Mouse (Mus musculus) intestine, postnatal 0 days (tissue): ENCODE results near the gene Esrrg. TPM values are rescaled to one million over a fixed set of nuclear protein-coding genes. Genes with fewer than 3 reads are reported as not detected.

Experiments
- ATAC-seq: fragments of 200-750 bp; cut with Nextera tagmentation; 2 replicates; pipeline ENCODE4 v1.8.0; 2017; ENCODE audit warnings: mild to moderate bottlenecking, moderate TSS enrichment, moderate library complexity
- H3K27ac ChIP-seq: fragments of 300-500 bp; sonication (generic); 2 replicates; pipeline ENCODE4 v1.5.1; 2014; ENCODE audit warnings: mild to moderate bottlenecking, low read depth, low read length, moderate library complexity
- H3K27me3 ChIP-seq: fragments of 300-500 bp; sonication (generic); replicated peaks from 2 replicates; pipeline ENCODE4 v1.6.1; 2014; ENCODE audit warnings: low read length, mixed read lengths; ENCODE audit not compliant: control insufficient read depth, insufficient read depth
- H3K36me3 ChIP-seq: fragments of 300-500 bp; sonication (generic); 2 replicates; pipeline ENCODE4 v1.6.1; 2014; ENCODE audit warnings: mild to moderate bottlenecking, moderate library complexity; ENCODE audit not compliant: control insufficient read depth, insufficient read depth
- H3K4me1 ChIP-seq: fragments of 300-500 bp; sonication (generic); replicated peaks from 2 replicates; pipeline ENCODE4 v1.6.1; 2014; ENCODE audit warnings: antibody characterized with exemption, low read length, mixed read lengths; ENCODE audit not compliant: control insufficient read depth, insufficient read depth
- H3K4me2 ChIP-seq: fragments of 300-500 bp; sonication (generic); replicated peaks from 2 replicates; pipeline ENCODE4 v1.6.1; 2014; ENCODE audit warnings: low read depth, mild to moderate bottlenecking, moderate library complexity
- H3K4me3 ChIP-seq: fragments of 300-500 bp; sonication (generic); 2 replicates; pipeline ENCODE4 v1.5.1; 2014; ENCODE audit warnings: low read depth, low read length
- H3K9ac ChIP-seq: fragments of 300-500 bp; sonication (generic); 2 replicates; pipeline ENCODE4 v1.6.1; 2014; ENCODE audit warnings: mild to moderate bottlenecking, low read depth, low read length
- H3K9me3 ChIP-seq: fragments of 300-500 bp; sonication (generic); 2 replicates; pipeline ENCODE4 v1.6.1; 2016; ENCODE audit warnings: mixed run types; ENCODE audit not compliant: control insufficient read depth
- CTCF ChIP-seq: sonication (generic); IDR thresholded peaks from 2 replicates; pipeline ENCODE4 v1.5.1; 2016; ENCODE audit warnings: low read depth, mild to moderate bottlenecking, control low read depth, antibody characterized with exemption, moderate library complexity
- WGBS: fragments of 180-500 bp; shearing (Covaris S2); extraction: QIAGEN DNeasy Blood & Tissue Kit; methylation state at CpG from one replicate; pipeline ENCODE4 v1.1.7; 2014; 5-methylcytosine and 5-hydroxymethylcytosine counted together
- polyA plus RNA-seq: library from polyadenylated mRNA; unstranded; fragments of >200 nt; fragmentation: Nextera tagmentation; extraction: Ambion mirVana; gene quantifications from 2 replicates; pipeline ENCODE4 v1.2.1, GENCODE M21; 2015

The Esrrg gene
- polyA plus RNA-seq, 1 experiment from 2014 or later = 1.2 TPM

GRCm38 (mm10) chr1:187834576-187834975 lies 226.0 kb downstream of the Esrrg start:
- WGBS = 93% methylated on average over 3 of the region's 3 CpGs
- no peak for TF ChIP-seq CTCF
- Histone ChIP-seq H3K9ac (no peak overlapping the region), H3K9me3 (no peaks in the 10 kb centered on the region), H3K4me1 (no peaks in the 10 kb centered on the region), H3K4me3 (no peak overlapping the region), H3K27me3 (no peaks in the 10 kb centered on the region), H3K27ac (no peak overlapping the region), H3K4me2 (no peak overlapping the region), H3K36me3 (no peaks in the 10 kb centered on the region)
- ATAC-seq = no peak

- H3K9ac ChIP-seq = no peak overlapping the region
- ATAC-seq = no peak
- no peaks in the 10 kb centered on the region for H3K9me3 ChIP-seq
- H3K4me3 ChIP-seq = no peak overlapping the region
- no peak for TF ChIP-seq CTCF
- no peaks in the 10 kb centered on the region for H3K4me1 ChIP-seq
- H3K27ac ChIP-seq = no peak overlapping the region
- no peaks in the 10 kb centered on the region for H3K36me3 ChIP-seq
- no peak overlapping the region for H3K4me2 ChIP-seq
- H3K27me3 ChIP-seq = no peaks in the 10 kb centered on the region
- WGBS = 61% methylated on average over 6 of the region's 6 CpGs
Measured at GRCm38 (mm10) chr1:187836384-187836783, 227.8 kb downstream of the Esrrg start.

GRCm38 (mm10) chr1:187836876-187837275 lies 228.3 kb downstream of the Esrrg start:
- Histone ChIP-seq H3K27ac (no peak overlapping the region), H3K4me2 (no peak overlapping the region), H3K4me3 (no peak overlapping the region), H3K27me3 (no peaks in the 10 kb centered on the region), H3K9ac (no peak overlapping the region), H3K4me1 (no peaks in the 10 kb centered on the region), H3K9me3 (no peaks in the 10 kb centered on the region), H3K36me3 (no peaks in the 10 kb centered on the region)
- TF ChIP-seq CTCF = no peak
- 59% methylated on average over 7 of the region's 7 CpGs for whole genome bisulfite sequencing
- no peak for ATAC-seq

- WGBS = 79% methylated on average over 8 of the region's 8 CpGs
- no peak overlapping the region for H3K9ac ChIP-seq
Measured at GRCm38 (mm10) chr1:187841629-187842028, 233.0 kb downstream of the Esrrg start.

GRCm38 (mm10) chr1:187842702-187843101 lies 234.1 kb downstream of the Esrrg start:
- WGBS = 87% methylated on average over 5 of the region's 5 CpGs
- Histone ChIP-seq H3K27ac (no peak overlapping the region), H3K9ac (no peak overlapping the region), H3K4me2 (no peak overlapping the region), H3K27me3 (no peaks in the 10 kb centered on the region), H3K4me3 (no peak overlapping the region), H3K4me1 (no peaks in the 10 kb centered on the region), H3K9me3 (no peaks in the 10 kb centered on the region), H3K36me3 (no peaks in the 10 kb centered on the region)
- TF ChIP-seq CTCF = peak; percentile 54
- no peak for ATAC-seq

More at GRCm38 (mm10) chr1:187841629-187842028, 233.0 kb downstream of the Esrrg start:
- TF ChIP-seq CTCF = no peak
- no peak for ATAC-seq
- no peaks in the 10 kb centered on the region for H3K4me1 ChIP-seq
- no peaks in the 10 kb centered on the region for H3K27me3 ChIP-seq
- no peak overlapping the region for H3K27ac ChIP-seq
- H3K36me3 ChIP-seq = no peaks in the 10 kb centered on the region
- H3K9me3 ChIP-seq = no peaks in the 10 kb centered on the region
- H3K4me3 ChIP-seq = no peak overlapping the region
- H3K4me2 ChIP-seq = no peak overlapping the region

- Histone ChIP-seq H3K9ac (no peak overlapping the region), H3K27me3 (no peaks in the 10 kb centered on the region), H3K36me3 (no peaks in the 10 kb centered on the region), H3K4me3 (no peak overlapping the region), H3K4me1 (no peaks in the 10 kb centered on the region), H3K4me2 (no peak overlapping the region), H3K9me3 (no peaks in the 10 kb centered on the region), H3K27ac (no peak overlapping the region)
- WGBS = 30% methylated on average over 8 of the region's 8 CpGs
- ATAC-seq = no peak
- no peak for TF ChIP-seq CTCF
Measured at GRCm38 (mm10) chr1:187854148-187854547, 245.6 kb downstream of the Esrrg start.

- no peak for ATAC-seq
- no peaks in the 10 kb centered on the region for H3K4me1 ChIP-seq
- TF ChIP-seq CTCF = no peak
- H3K9ac ChIP-seq = no peak overlapping the region
- no peaks in the 10 kb centered on the region for H3K36me3 ChIP-seq
- no peak overlapping the region for H3K4me2 ChIP-seq
- no peaks in the 10 kb centered on the region for H3K9me3 ChIP-seq
- no peak overlapping the region for H3K27ac ChIP-seq
- 85% methylated on average over 5 of the region's 5 CpGs for WGBS
- H3K27me3 ChIP-seq = no peaks in the 10 kb centered on the region
- no peak overlapping the region for H3K4me3 ChIP-seq
Measured at GRCm38 (mm10) chr1:187862339-187862738, 253.7 kb downstream of the Esrrg start.
